Mouse (Mus musculus) MEL (cell line): ENCODE results near the gene Olfr56. TPM values are rescaled to one million over a fixed set of nuclear protein-coding genes. Genes with fewer than 3 reads are reported as not detected.

Experiments
- DNase-seq: peaks from one replicate; pipeline ENCODE4 v3.0.0; 2011; ENCODE audit warnings: low read depth, low spot score
- H3K27ac ChIP-seq: 2 replicates; pipeline ENCODE4 v1.5.1; 2012; ENCODE audit warnings: low read depth, mild to moderate bottlenecking, control low read depth, low read length, moderate library complexity; ENCODE audit not compliant: control insufficient read depth
- H3K27me3 ChIP-seq, 2 experiments: fragments of 150-350 bp in 1 of 2; sonication (generic) in 1 of 2; 2 replicates each; pipeline ENCODE4 v1.6.1; 2012; ENCODE audit warnings: low read length in 2 of 2, mild to moderate bottlenecking in 2 of 2, improper control_type of control experiment in 1 of 2, moderate library complexity in 1 of 2; ENCODE audit not compliant: insufficient read depth in 2 of 2, control insufficient read depth in 1 of 2
- H3K36me3 ChIP-seq, 2 experiments: 2 replicates each; pipeline ENCODE4 v1.6.1; 2012 to 2014; ENCODE audit warnings: low read length in 2 of 2, improper control_type of control experiment in 1 of 2, inconsistent platforms in 1 of 2, mild to moderate bottlenecking in 1 of 2; ENCODE audit not compliant: insufficient read depth in 2 of 2, control insufficient read depth in 1 of 2
- H3K4me1 ChIP-seq, 2 experiments: fragments of 150-350 bp in 1 of 2; sonication (generic) in 1 of 2; 2 replicates each; pipeline ENCODE4 v1.6.1; 2012; ENCODE audit warnings: low read length in 2 of 2, improper control_type of control experiment in 1 of 2, mild to moderate bottlenecking in 1 of 2; ENCODE audit not compliant: insufficient read depth in 2 of 2, control insufficient read depth in 1 of 2
- H3K4me3 ChIP-seq, 2 experiments: fragments of 150-350 bp in 1 of 2; sonication (generic) in 1 of 2; 2 replicates each; pipeline ENCODE4 v1.5.1; 2012; ENCODE audit warnings: low read depth in 2 of 2, low read length in 2 of 2, mild to moderate bottlenecking in 2 of 2, moderate library complexity in 2 of 2, control low read depth in 1 of 2, improper control_type of control experiment in 1 of 2; ENCODE audit not compliant: control insufficient read depth in 1 of 2, insufficient read depth in 1 of 2
- H3K79me2 ChIP-seq: 2 replicates; pipeline ENCODE4 v1.6.1; 2012; ENCODE audit warnings: mild to moderate bottlenecking, low read length, moderate library complexity; ENCODE audit not compliant: control insufficient read depth, poor library complexity, insufficient read depth
- H3K9ac ChIP-seq: 2 replicates; pipeline ENCODE4 v1.6.1; 2012; ENCODE audit warnings: low read depth, mild to moderate bottlenecking, control low read depth, low read length, moderate library complexity; ENCODE audit not compliant: control insufficient read depth, poor library complexity, severe bottlenecking
- H3K9me3 ChIP-seq: fragments of 150-350 bp; sonication (generic); replicated peaks from 2 replicates; pipeline ENCODE4 v1.6.1; 2012; ENCODE audit warnings: mild to moderate bottlenecking, low read length, improper control_type of control experiment, moderate library complexity; ENCODE audit not compliant: insufficient read depth
- EP300 ChIP-seq, 2 experiments: IDR thresholded peaks; 2 replicates each; pipeline ENCODE4 v1.6.1; 2011; ENCODE audit warnings: improper control_type of control experiment in 2 of 2, low read length in 2 of 2, low read depth in 1 of 2, mild to moderate bottlenecking in 1 of 2
- ETS1 ChIP-seq: IDR thresholded peaks from 2 replicates; pipeline ENCODE4 v1.6.1; 2012; ENCODE audit warnings: low read depth, mild to moderate bottlenecking, inconsistent platforms, low read length, improper control_type of control experiment, moderate library complexity
- GATA1 ChIP-seq: IDR thresholded peaks from 2 replicates; pipeline ENCODE4 v1.6.1; 2011; ENCODE audit warnings: low read depth, low read length, improper control_type of control experiment
- HCFC1 ChIP-seq: IDR thresholded peaks from 2 replicates; pipeline ENCODE4 v1.6.1; 2012; ENCODE audit warnings: low read depth, mild to moderate bottlenecking, inconsistent platforms, low read length, improper control_type of control experiment, moderate library complexity
- KAT2A ChIP-seq: conservative IDR thresholded peaks from 2 replicates; pipeline ENCODE4 v1.6.1; 2012; ENCODE audit warnings: low read depth, low read length, improper control_type of control experiment, inconsistent platforms
- MAZ ChIP-seq: IDR thresholded peaks from 2 replicates; pipeline ENCODE4 v1.6.1; 2012; ENCODE audit warnings: low read depth, mild to moderate bottlenecking, inconsistent platforms, low read length, improper control_type of control experiment
- MXI1 ChIP-seq: IDR thresholded peaks from 2 replicates; pipeline ENCODE4 v1.6.1; 2011; ENCODE audit warnings: mild to moderate bottlenecking, low read depth, low read length, improper control_type of control experiment
- SIN3A ChIP-seq: IDR thresholded peaks from 2 replicates; pipeline ENCODE4 v1.6.1; 2012; ENCODE audit warnings: low read length, improper control_type of control experiment, inconsistent platforms
- TAL1 ChIP-seq: IDR thresholded peaks from 2 replicates; pipeline ENCODE4 v1.6.1; 2012; ENCODE audit warnings: mild to moderate bottlenecking, inconsistent platforms, low read length, moderate library complexity, mixed read lengths
- ZKSCAN1 ChIP-seq: IDR thresholded peaks from 2 replicates; pipeline ENCODE4 v1.6.1; 2012; ENCODE audit warnings: low read depth, mild to moderate bottlenecking, inconsistent platforms, low read length, improper control_type of control experiment, moderate library complexity
- ZMIZ1 ChIP-seq: IDR thresholded peaks from 2 replicates; pipeline ENCODE4 v1.6.1; 2012; ENCODE audit warnings: low read depth, mild to moderate bottlenecking, inconsistent platforms, low read length, improper control_type of control experiment, moderate library complexity
- polyA plus RNA-seq, 2 experiments: library from polyadenylated mRNA; stranded (reverse) in 1 of 2; unstranded in 1 of 2; fragments of >175 nt in 1 of 2; fragments of >200 nt in 1 of 2; gene quantifications; 2 replicates each; pipeline versions ENCODE4 v1.2.1 to v1.2.4; 2012; ENCODE audit warnings: low replicate concordance in 2 of 2, low read depth in 1 of 2; ENCODE audit not compliant: insufficient read length in 2 of 2, insufficient read depth in 1 of 2, missing spikeins in 1 of 2
- total RNA-seq: library from RNA; depleted of rRNA; stranded (reverse); fragments of 300-350 nt; gene quantifications from 2 replicates; pipeline ENCODE4 v1.2.3, GENCODE M21; 2012

Gene Olfr56
- total and polyA plus RNA-seq, 3 experiments = 0.58 to 0.92 TPM; not detected in 1

DNA sequence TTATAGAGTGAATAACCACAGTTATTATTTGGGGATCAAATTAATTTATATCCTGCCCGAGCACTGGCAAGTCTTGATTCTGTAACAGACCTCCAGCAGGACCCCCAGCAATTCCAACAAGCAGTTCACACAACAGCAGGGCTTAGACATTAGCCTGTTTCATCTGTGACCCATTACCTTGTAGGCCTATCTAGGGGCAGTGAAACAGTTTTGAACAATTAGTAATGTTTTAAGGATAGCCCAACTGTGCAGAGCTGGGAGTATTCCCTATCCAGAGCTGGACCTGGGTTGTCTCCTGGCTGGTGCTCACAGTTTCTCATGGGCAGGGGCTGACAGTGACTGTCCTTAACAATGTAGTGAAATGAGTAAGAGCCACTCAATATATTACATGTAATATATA lies 98.3 kb downstream of the Olfr56 start:
- H3K36me3 ChIP-seq = peaks cover 0 to 46% of the 10 kb centered on the region in 2 experiments; a peak in 2 of 4 replicates
- peaks cover 29% of the 10 kb centered on the region for H3K79me2 ChIP-seq
- peak; percentile 52 for DNase-seq
- peak overlapping the region; percentile 49 to 60 for H3K4me3 ChIP-seq
- TF ChIP-seq MXI1 = no peak
- 0 out of 2 replicates have a peak, but pooled peaks have one; percentile 29 for TF ChIP-seq MAZ
- TF ChIP-seq ZMIZ1 = no peak
- no peaks in the 10 kb centered on the region for H3K9me3 ChIP-seq
- peak overlapping the region; percentile 69 for H3K9ac ChIP-seq
- no peaks in the 10 kb centered on the region for H3K27me3 ChIP-seq
- H3K27ac ChIP-seq = peak overlapping the region; percentile 93
- H3K4me1 ChIP-seq = peaks cover 29 to 30% of the 10 kb centered on the region in 2 experiments

DNA sequence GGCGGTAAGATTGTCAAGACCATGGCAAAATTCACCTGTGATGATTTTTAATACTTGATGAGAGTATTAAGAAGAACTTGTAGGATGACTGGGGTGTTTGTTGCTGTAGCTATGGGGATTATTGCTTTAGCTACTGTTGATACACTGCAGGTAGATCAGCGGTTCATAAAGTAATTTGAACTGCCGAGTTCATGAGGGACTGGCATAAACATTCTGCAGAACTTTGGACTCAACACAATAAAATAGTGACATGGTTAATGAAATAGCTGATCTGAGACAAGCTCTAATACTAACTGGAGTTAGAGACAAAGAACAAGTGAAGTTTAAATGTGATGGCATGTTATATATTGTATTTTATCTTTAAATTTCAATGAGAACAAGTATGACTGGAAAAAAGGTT lies 100.0 kb downstream of the Olfr56 start:
- peak; percentile 33 for DNase-seq
- TF ChIP-seq SIN3A (0 out of 2 replicates have a peak, but pooled peaks have one; percentile 10), HCFC1 (no peak)

GRCm38 (mm10) chr11:49080636-49081035 lies 101.9 kb downstream of the Olfr56 start:
- Histone ChIP-seq H3K4me3 (peak overlapping the region; percentile 60 to 74), H3K36me3 (peaks cover 0 to 71% of the 10 kb centered on the region in 2 experiments; a peak in 3 of 4 replicates), H3K9me3 (no peaks in the 10 kb centered on the region), H3K4me1 (peaks cover 54% of the 10 kb centered on the region in 2 experiments), H3K27me3 (no peaks in the 10 kb centered on the region), H3K9ac (peak overlapping the region; percentile 56), H3K79me2 (peaks cover 34% of the 10 kb centered on the region), H3K27ac (peak overlapping the region; percentile 98)
- peak; percentile 80 for DNase-seq
- TF ChIP-seq KAT2A = no peak
- TF ChIP-seq TAL1 = 0 out of 2 replicates have a peak, but pooled peaks have one; percentile 12
- TF ChIP-seq ZKSCAN1 = no peak
- TF ChIP-seq EP300 (IDR thresholded peaks at IDR 0.05; ENCODE audit: low read depth in 1 of 2, low read length in 2 of 2) = peak in 1 of 2 experiments; percentile 5; a peak in 1 of 4 replicates
- TF ChIP-seq HCFC1 = 0 out of 2 replicates have a peak, but pooled peaks have one; percentile 16
- TF ChIP-seq MAZ = no peak
- 0 out of 2 replicates have a peak, but pooled peaks have one; percentile 26 for TF ChIP-seq ETS1
- peak; percentile 7; the same call in 1 of the 2 replicates for TF ChIP-seq GATA1

More for the DNA sequence above, 100.0 kb downstream of the Olfr56 start:
- Histone ChIP-seq H3K4me3 (peak overlapping the region in 1 of 2 experiments; percentile 60; a peak in 1 of 4 replicates), H3K27me3 (no peaks in the 10 kb centered on the region), H3K4me1 (peaks cover 42 to 45% of the 10 kb centered on the region in 2 experiments), H3K27ac (0 out of 2 replicates have a peak overlapping the region, but pooled peaks have one; percentile 4), H3K36me3 (peaks cover 0 to 58% of the 10 kb centered on the region in 2 experiments; a peak in 2 of 4 replicates), H3K9ac (peak overlapping the region; percentile 23; the same call in 1 of the 2 replicates), H3K9me3 (no peaks in the 10 kb centered on the region), H3K79me2 (peaks cover 34% of the 10 kb centered on the region)
